Mouse (Mus musculus): ENCODE measurements at regions not wholly inside any gene's neighbourhood (a gene's known extent, or its start where the extent isn't known, plus 50 kb on each side); places are given as distances from the start of the nearest gene placed in this dataset.

- no peak for DNase-seq (ENCODE audit: low read depth, low spot score)
- no peaks in the 10 kb centered on the region for H3K27me3 ChIP-seq (ENCODE audit: control insufficient read depth, insufficient read depth, low read length, poor library complexity, severe bottlenecking)
- H3K36me3 ChIP-seq (ENCODE audit: control insufficient read depth, insufficient read depth, low read length, poor library complexity, severe bottlenecking): no peaks in the 10 kb centered on the region
These were observed 70.0 kb downstream of the Mbip start for GRCm38 (mm10) chr12:56275556-56276242.

- DNase-seq (ENCODE audit: low read depth, low spot score): no peak
- H3K27me3 ChIP-seq (ENCODE audit: control insufficient read depth, insufficient read depth, low read length, poor library complexity, severe bottlenecking): no peaks in the 10 kb centered on the region
- no peaks in the 10 kb centered on the region for H3K36me3 ChIP-seq (ENCODE audit: control insufficient read depth, insufficient read depth, low read length, poor library complexity, severe bottlenecking)
These were observed 80.6 kb downstream of the Mbip start for GRCm38 (mm10) chr12:56265049-56265448.

- H3K36me3 ChIP-seq (ENCODE audit: control insufficient read depth, insufficient read depth, low read length, poor library complexity, severe bottlenecking): no peaks in the 10 kb centered on the region
- no peaks in the 10 kb centered on the region for H3K27me3 ChIP-seq (ENCODE audit: control insufficient read depth, insufficient read depth, low read length, poor library complexity, severe bottlenecking)
- no peak for DNase-seq (ENCODE audit: low read depth, low spot score)
These were observed 84.2 kb downstream of the Mbip start for GRCm38 (mm10) chr12:56261471-56261870.

- DNase-seq (ENCODE audit: low read depth, low spot score): no peak
- Histone ChIP-seq H3K36me3 (ENCODE audit: control insufficient read depth, insufficient read depth, low read length, poor library complexity, severe bottlenecking) (no peaks in the 10 kb centered on the region), H3K27me3 (ENCODE audit: control insufficient read depth, insufficient read depth, low read length, poor library complexity, severe bottlenecking) (no peaks in the 10 kb centered on the region)
These were observed 87.2 kb downstream of the Mbip start for GRCm38 (mm10) chr12:56258401-56259050.

GRCm38 (mm10) chr12:56256243-56256881 lies 89.3 kb downstream of the Mbip start:
- no peaks in the 10 kb centered on the region for H3K36me3 ChIP-seq (ENCODE audit: control insufficient read depth, insufficient read depth, low read length, poor library complexity, severe bottlenecking)
- no peak for DNase-seq (ENCODE audit: low read depth, low spot score)

GRCm38 (mm10) chr12:56252612-56253444 lies 92.9 kb downstream of the Mbip start:
- Histone ChIP-seq H3K27me3 (ENCODE audit: control insufficient read depth, insufficient read depth, low read length, poor library complexity, severe bottlenecking) (no peaks in the 10 kb centered on the region), H3K36me3 (ENCODE audit: control insufficient read depth, insufficient read depth, low read length, poor library complexity, severe bottlenecking) (no peaks in the 10 kb centered on the region)
- no peak for DNase-seq (ENCODE audit: low read depth, low spot score)

More at GRCm38 (mm10) chr12:56256243-56256881, 89.3 kb downstream of the Mbip start:
- no peaks in the 10 kb centered on the region for H3K27me3 ChIP-seq (ENCODE audit: control insufficient read depth, insufficient read depth, low read length, poor library complexity, severe bottlenecking)

GRCm38 (mm10) chr12:56250262-56250661 lies 95.4 kb downstream of the Mbip start:
- DNase-seq (ENCODE audit: low read depth, low spot score): no peak
- Histone ChIP-seq H3K27me3 (ENCODE audit: control insufficient read depth, insufficient read depth, low read length, poor library complexity, severe bottlenecking) (no peaks in the 10 kb centered on the region), H3K36me3 (ENCODE audit: control insufficient read depth, insufficient read depth, low read length, poor library complexity, severe bottlenecking) (no peaks in the 10 kb centered on the region)

GRCm38 (mm10) chr12:56246406-56246805 lies 99.3 kb downstream of the Mbip start:
- no peak for DNase-seq (ENCODE audit: low read depth, low spot score)
- Histone ChIP-seq H3K36me3 (ENCODE audit: control insufficient read depth, insufficient read depth, low read length, poor library complexity, severe bottlenecking) (no peaks in the 10 kb centered on the region), H3K27me3 (ENCODE audit: control insufficient read depth, insufficient read depth, low read length, poor library complexity, severe bottlenecking) (no peaks in the 10 kb centered on the region)

- Histone ChIP-seq H3K36me3 (ENCODE audit: control insufficient read depth, insufficient read depth, low read length, poor library complexity, severe bottlenecking) (no peaks in the 10 kb centered on the region), H3K27me3 (ENCODE audit: control insufficient read depth, insufficient read depth, low read length, poor library complexity, severe bottlenecking) (no peaks in the 10 kb centered on the region)
These were observed 102.9 kb downstream of the Mbip start for GRCm38 (mm10) chr12:56242803-56243202.

GRCm38 (mm10) chr12:56241735-56242134 lies 104.0 kb downstream of the Mbip start:
- DNase-seq (ENCODE audit: low read depth, low spot score): peak; percentile 30
- no peaks in the 10 kb centered on the region for H3K36me3 ChIP-seq (ENCODE audit: control insufficient read depth, insufficient read depth, low read length, poor library complexity, severe bottlenecking)

More at GRCm38 (mm10) chr12:56242803-56243202, 102.9 kb downstream of the Mbip start:
- DNase-seq (ENCODE audit: low read depth, low spot score): no peak

GRCm38 (mm10) chr12:56240206-56240605 lies 105.5 kb downstream of the Mbip start:
- Histone ChIP-seq H3K27me3 (ENCODE audit: control insufficient read depth, insufficient read depth, low read length, poor library complexity, severe bottlenecking) (no peaks in the 10 kb centered on the region), H3K36me3 (ENCODE audit: control insufficient read depth, insufficient read depth, low read length, poor library complexity, severe bottlenecking) (no peaks in the 10 kb centered on the region)
- no peak for DNase-seq (ENCODE audit: low read depth, low spot score)

More at GRCm38 (mm10) chr12:56241735-56242134, 104.0 kb downstream of the Mbip start:
- no peaks in the 10 kb centered on the region for H3K27me3 ChIP-seq (ENCODE audit: control insufficient read depth, insufficient read depth, low read length, poor library complexity, severe bottlenecking)

- no peak for DNase-seq (ENCODE audit: low read depth, low spot score)
- Histone ChIP-seq H3K27me3 (ENCODE audit: control insufficient read depth, insufficient read depth, low read length, poor library complexity, severe bottlenecking) (no peaks in the 10 kb centered on the region), H3K36me3 (ENCODE audit: control insufficient read depth, insufficient read depth, low read length, poor library complexity, severe bottlenecking) (no peaks in the 10 kb centered on the region)
These were observed 111.1 kb downstream of the Mbip start for GRCm38 (mm10) chr12:56234571-56234970.

GRCm38 (mm10) chr12:56233209-56233608 lies 112.5 kb downstream of the Mbip start:
- no peaks in the 10 kb centered on the region for H3K36me3 ChIP-seq (ENCODE audit: control insufficient read depth, insufficient read depth, low read length, poor library complexity, severe bottlenecking)
- no peak for DNase-seq (ENCODE audit: low read depth, low spot score)
- no peaks in the 10 kb centered on the region for H3K27me3 ChIP-seq (ENCODE audit: control insufficient read depth, insufficient read depth, low read length, poor library complexity, severe bottlenecking)

- Histone ChIP-seq H3K36me3 (ENCODE audit: control insufficient read depth, insufficient read depth, low read length, poor library complexity, severe bottlenecking) (no peaks in the 10 kb centered on the region), H3K27me3 (ENCODE audit: control insufficient read depth, insufficient read depth, low read length, poor library complexity, severe bottlenecking) (no peaks in the 10 kb centered on the region)
- DNase-seq (ENCODE audit: low read depth, low spot score): no peak
These were observed 121.4 kb downstream of the Mbip start for GRCm38 (mm10) chr12:56224142-56224895.
